Mouse (Mus musculus): ENCODE measurements around the gene Jmjd1c. TPM values are rescaled to one million over a fixed set of nuclear protein-coding genes. Genes with fewer than 3 reads are reported as not detected.

The Jmjd1c gene
- polyA plus RNA-seq, 1 experiment, result 6.2 TPM

GRCm38 (mm10) chr10:67226109-67226508 is 130.2 kb downstream of the Jmjd1c start:
- TF ChIP-seq MYOG (IDR thresholded peaks at IDR 0.05; ENCODE audit: control insufficient read depth, extremely low read depth, insufficient read length), result no peak
- no peak for TF ChIP-seq MAX (IDR thresholded peaks at IDR 0.05)
- no peak for TF ChIP-seq CTCF (IDR thresholded peaks at IDR 0.05; ENCODE audit: control insufficient read depth, insufficient read depth, insufficient read length)
- TF ChIP-seq FOSL1 (IDR thresholded peaks at IDR 0.05; ENCODE audit: insufficient read depth, low read length, poor library complexity, severe bottlenecking), result no peak
- no peak for TF ChIP-seq MYOD1 (IDR thresholded peaks at IDR 0.05; ENCODE audit: control insufficient read depth, insufficient read length, low read depth)
- TF ChIP-seq USF1 (IDR thresholded peaks at IDR 0.05; ENCODE audit: low read depth), result no peak
- no peak for TF ChIP-seq CEBPB (IDR thresholded peaks at IDR 0.05; ENCODE audit: low read depth)
- Histone ChIP-seq H3K27me3 (ENCODE audit: control insufficient read depth, insufficient read depth, insufficient read length) (no peaks in the 10 kb centered on the region), H3K79me2 (ENCODE audit: control insufficient read depth, insufficient read depth) (peaks cover 75% of the 10 kb centered on the region), H3K79me3 (ENCODE audit: low read depth) (peaks cover 40% of the 10 kb centered on the region), H3ac (ENCODE audit: control insufficient read depth, insufficient read length, low read depth) (no peak overlapping the region), H3K4me3 (ENCODE audit: insufficient read depth, poor library complexity, severe bottlenecking) (no peak overlapping the region), H3K36me3 (ENCODE audit: control insufficient read depth, insufficient read depth) (peaks cover 89% of the 10 kb centered on the region)

GRCm38 (mm10) chr10:67226543-67226942 is 130.6 kb downstream of the Jmjd1c start:
- Histone ChIP-seq H3K36me3 (ENCODE audit: control insufficient read depth, insufficient read depth) (peaks cover 89% of the 10 kb centered on the region), H3K79me3 (ENCODE audit: low read depth) (peaks cover 36% of the 10 kb centered on the region), H3K4me3 (ENCODE audit: insufficient read depth, poor library complexity, severe bottlenecking) (no peak overlapping the region), H3K79me2 (ENCODE audit: control insufficient read depth, insufficient read depth) (peaks cover 71% of the 10 kb centered on the region), H3K27me3 (ENCODE audit: control insufficient read depth, insufficient read depth, insufficient read length) (no peaks in the 10 kb centered on the region), H3ac (ENCODE audit: control insufficient read depth, insufficient read length, low read depth) (no peak overlapping the region)
- TF ChIP-seq MYOD1 (IDR thresholded peaks at IDR 0.05; ENCODE audit: control insufficient read depth, insufficient read length, low read depth) (no peak), FOSL1 (IDR thresholded peaks at IDR 0.05; ENCODE audit: insufficient read depth, low read length, poor library complexity, severe bottlenecking) (no peak), MAX (IDR thresholded peaks at IDR 0.05) (no peak)

GRCm38 (mm10) chr10:67230439-67230838 is 134.5 kb downstream of the Jmjd1c start:
- H3K79me2 ChIP-seq (ENCODE audit: control insufficient read depth, insufficient read depth), result peaks cover 55% of the 10 kb centered on the region
- TF ChIP-seq CTCF (IDR thresholded peaks at IDR 0.05; ENCODE audit: control insufficient read depth, insufficient read depth, insufficient read length), result no peak
- TF ChIP-seq MYOD1 (IDR thresholded peaks at IDR 0.05; ENCODE audit: control insufficient read depth, insufficient read length, low read depth), result no peak
- TF ChIP-seq MYOG (IDR thresholded peaks at IDR 0.05; ENCODE audit: control insufficient read depth, extremely low read depth, insufficient read length), result no peak
- TF ChIP-seq CEBPB (IDR thresholded peaks at IDR 0.05; ENCODE audit: low read depth), result no peak
- no peak for TF ChIP-seq MAX (IDR thresholded peaks at IDR 0.05)
- no peak for TF ChIP-seq USF1 (IDR thresholded peaks at IDR 0.05; ENCODE audit: low read depth)
- no peak for TF ChIP-seq FOSL1 (IDR thresholded peaks at IDR 0.05; ENCODE audit: insufficient read depth, low read length, poor library complexity, severe bottlenecking)
- H3K79me3 ChIP-seq (ENCODE audit: low read depth), result peaks cover 20% of the 10 kb centered on the region
- no peak overlapping the region for H3K4me3 ChIP-seq (ENCODE audit: insufficient read depth, poor library complexity, severe bottlenecking)
- no peaks in the 10 kb centered on the region for H3K27me3 ChIP-seq (ENCODE audit: control insufficient read depth, insufficient read depth, insufficient read length)
- no peak overlapping the region for H3ac ChIP-seq (ENCODE audit: control insufficient read depth, insufficient read length, low read depth)
- H3K36me3 ChIP-seq (ENCODE audit: control insufficient read depth, insufficient read depth), result peaks cover 99% of the 10 kb centered on the region

GRCm38 (mm10) chr10:67247145-67247544 is 151.2 kb downstream of the Jmjd1c start:
- TF ChIP-seq USF1 (IDR thresholded peaks at IDR 0.05; ENCODE audit: low read depth) (no peak), MAX (IDR thresholded peaks at IDR 0.05) (no peak), CEBPB (IDR thresholded peaks at IDR 0.05; ENCODE audit: low read depth) (no peak), CTCF (IDR thresholded peaks at IDR 0.05; ENCODE audit: control insufficient read depth, insufficient read depth, insufficient read length) (peak; percentile 1)
- H3K79me3 ChIP-seq (ENCODE audit: low read depth), result peaks cover 5% of the 10 kb centered on the region

GRCm38 (mm10) chr10:67249486-67249885 is 153.6 kb downstream of the Jmjd1c start:
- H3K79me3 ChIP-seq (ENCODE audit: low read depth), result peaks cover 2% of the 10 kb centered on the region
- H3K27me3 ChIP-seq (ENCODE audit: control insufficient read depth, insufficient read depth, insufficient read length), result no peaks in the 10 kb centered on the region
- no peaks in the 10 kb centered on the region for H3K79me2 ChIP-seq (ENCODE audit: control insufficient read depth, insufficient read depth)
- H3K4me3 ChIP-seq (ENCODE audit: insufficient read depth, poor library complexity, severe bottlenecking), result no peak overlapping the region
- TF ChIP-seq CEBPB (IDR thresholded peaks at IDR 0.05; ENCODE audit: low read depth), result no peak
- no peak for TF ChIP-seq MAX (IDR thresholded peaks at IDR 0.05)
- TF ChIP-seq FOSL1 (IDR thresholded peaks at IDR 0.05; ENCODE audit: insufficient read depth, low read length, poor library complexity, severe bottlenecking), result no peak
- H3ac ChIP-seq (ENCODE audit: control insufficient read depth, insufficient read length, low read depth), result no peak overlapping the region
- H3K36me3 ChIP-seq (ENCODE audit: control insufficient read depth, insufficient read depth), result peaks cover 89% of the 10 kb centered on the region

More at GRCm38 (mm10) chr10:67247145-67247544, 151.2 kb downstream of the Jmjd1c start:
- Histone ChIP-seq H3K36me3 (ENCODE audit: control insufficient read depth, insufficient read depth) (peaks cover 84% of the 10 kb centered on the region), H3K79me2 (ENCODE audit: control insufficient read depth, insufficient read depth) (no peaks in the 10 kb centered on the region), H3K27me3 (ENCODE audit: control insufficient read depth, insufficient read depth, insufficient read length) (no peaks in the 10 kb centered on the region), H3K4me3 (ENCODE audit: insufficient read depth, poor library complexity, severe bottlenecking) (no peak overlapping the region), H3ac (ENCODE audit: control insufficient read depth, insufficient read length, low read depth) (no peak overlapping the region)

GRCm38 (mm10) chr10:67250846-67251245 is 154.9 kb downstream of the Jmjd1c start:
- H3K36me3 ChIP-seq (ENCODE audit: control insufficient read depth, insufficient read depth), result peaks cover 91% of the 10 kb centered on the region
- no peak overlapping the region for H3K4me3 ChIP-seq (ENCODE audit: insufficient read depth, poor library complexity, severe bottlenecking)

More at GRCm38 (mm10) chr10:67250846-67251245, 154.9 kb downstream of the Jmjd1c start:
- no peak overlapping the region for H3ac ChIP-seq (ENCODE audit: control insufficient read depth, insufficient read length, low read depth)
- H3K27me3 ChIP-seq (ENCODE audit: control insufficient read depth, insufficient read depth, insufficient read length), result no peaks in the 10 kb centered on the region
- H3K79me3 ChIP-seq (ENCODE audit: low read depth), result peaks cover 2% of the 10 kb centered on the region
- TF ChIP-seq CTCF (IDR thresholded peaks at IDR 0.05; ENCODE audit: control insufficient read depth, insufficient read depth, insufficient read length), result no peak
- no peak for TF ChIP-seq CEBPB (IDR thresholded peaks at IDR 0.05; ENCODE audit: low read depth)
- no peak for TF ChIP-seq MAX (IDR thresholded peaks at IDR 0.05)
- TF ChIP-seq MYOG (IDR thresholded peaks at IDR 0.05; ENCODE audit: control insufficient read depth, extremely low read depth, insufficient read length), result no peak
- no peak for TF ChIP-seq FOSL1 (IDR thresholded peaks at IDR 0.05; ENCODE audit: insufficient read depth, low read length, poor library complexity, severe bottlenecking)
- no peak for TF ChIP-seq USF1 (IDR thresholded peaks at IDR 0.05; ENCODE audit: low read depth)
- TF ChIP-seq MYOD1 (IDR thresholded peaks at IDR 0.05; ENCODE audit: control insufficient read depth, insufficient read length, low read depth), result no peak
- H3K79me2 ChIP-seq (ENCODE audit: control insufficient read depth, insufficient read depth), result no peaks in the 10 kb centered on the region
